Mouse (Mus musculus): ENCODE measurements around the gene Gm17651.

DNA sequence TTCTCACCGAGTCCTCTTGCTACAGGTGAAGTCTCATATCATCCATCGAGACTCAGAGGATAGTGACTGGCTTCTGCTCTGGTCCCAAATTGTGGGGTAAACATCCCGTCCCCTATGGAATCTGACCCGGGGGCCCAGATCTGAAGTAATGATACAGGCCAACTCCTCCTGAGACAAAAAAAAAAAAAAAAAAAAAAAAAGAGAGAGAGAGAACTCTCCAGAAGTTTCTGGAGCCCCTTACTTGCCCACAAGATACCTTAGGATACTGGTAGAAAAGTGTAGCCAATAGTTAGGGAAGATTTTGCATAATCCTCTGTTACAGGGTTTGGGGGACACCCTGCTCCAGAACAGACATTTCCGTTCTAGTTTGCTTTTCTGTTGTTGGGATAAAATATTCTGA lies 8.1 kb upstream of the Gm17651 start:
- TF ChIP-seq EP300 (IDR thresholded peaks at IDR 0.05; ENCODE audit: low read length): no peak
- no peak for TF ChIP-seq UBTF (IDR thresholded peaks at IDR 0.05; ENCODE audit: low read depth, low read length)
- TF ChIP-seq KAT2A (IDR thresholded peaks at IDR 0.05; ENCODE audit: insufficient replicate concordance, low read length): no peak
- TF ChIP-seq CTCF (conservative IDR thresholded peaks at IDR 0.05 in 1 of 2, IDR thresholded peaks at IDR 0.05 in 1 of 2; ENCODE audit: low read depth in 2 of 2, low read length in 2 of 2): no peak

Measured in CH12.LX (cell line).